Mouse (Mus musculus) ovary, postnatal 14 days (tissue): Measurements from ENCODE around the gene Rce1.
"Not testable (repeated sequence)": the region's sequence is repeated elsewhere in the genome, so short reads cannot be mapped to it uniquely, and the experiment has no call there.

Source experiments
- DNase-seq: peaks from one replicate; pipeline ENCODE4 v3.0.0; 2022; ENCODE audit warnings: low spot score

Rce1 gene

GRCm38 (mm10) chr19:4613464-4614304, 11.8 kb downstream of the Rce1 start:
- no peak for DNase-seq

- DNase-seq: no peak
Measured at GRCm38 (mm10) chr19:4612181-4612961, 13.1 kb downstream of the Rce1 start.

- no peak for DNase-seq
Measured at GRCm38 (mm10) chr19:4610109-4610508, 15.3 kb downstream of the Rce1 start.

- no peak for DNase-seq
Measured at GRCm38 (mm10) chr19:4608511-4608910, 16.9 kb downstream of the Rce1 start.

GRCm38 (mm10) chr19:4607406-4607805, 18.0 kb downstream of the Rce1 start:
- no peak for DNase-seq

- no peak for DNase-seq
Measured at GRCm38 (mm10) chr19:4605654-4606053, 19.8 kb downstream of the Rce1 start.

GRCm38 (mm10) chr19:4603801-4604723, 21.4 kb downstream of the Rce1 start:
- no peak for DNase-seq

GRCm38 (mm10) chr19:4602459-4602858, 23.0 kb downstream of the Rce1 start:
- no peak for DNase-seq

- no peak for DNase-seq
Measured at GRCm38 (mm10) chr19:4596071-4596470, 29.4 kb downstream of the Rce1 start.

- no peak for DNase-seq
Measured at GRCm38 (mm10) chr19:4593792-4594522, 31.5 kb downstream of the Rce1 start.

- no peak for DNase-seq
Measured at GRCm38 (mm10) chr19:4590025-4590424, 35.4 kb downstream of the Rce1 start.

- DNase-seq: no peak
Measured at GRCm38 (mm10) chr19:4589081-4589480, 36.4 kb downstream of the Rce1 start.

- no peak for DNase-seq
Measured at GRCm38 (mm10) chr19:4588430-4588829, 37.0 kb downstream of the Rce1 start.

GRCm38 (mm10) chr19:4587426-4587825, 38.0 kb downstream of the Rce1 start:
- DNase-seq: no peak

GRCm38 (mm10) chr19:4586783-4587182, 38.7 kb downstream of the Rce1 start:
- DNase-seq: not testable (repeated sequence)

GRCm38 (mm10) chr19:4583856-4584255, 41.6 kb downstream of the Rce1 start:
- no peak for DNase-seq

GRCm38 (mm10) chr19:4579296-4579695, 46.1 kb downstream of the Rce1 start:
- no peak for DNase-seq

GRCm38 (mm10) chr19:4578799-4579198, 46.6 kb downstream of the Rce1 start:
- DNase-seq: no peak

GRCm38 (mm10) chr19:4573241-4573640, 52.2 kb downstream of the Rce1 start:
- DNase-seq: no peak
